Mouse (Mus musculus) liver, adult (tissue): ENCODE results near the gene Stc2.

Experiments
- GATA4 ChIP-seq: IDR thresholded peaks from 2 replicates; pipeline ENCODE4 v1.6.1; 2014; ENCODE audit warnings: mild to moderate bottlenecking, low read length; ENCODE audit not compliant: insufficient replicate concordance

Stc2 gene

GRCm38 (mm10) chr11:31369648-31370286, at the start of gene Stc2:
Gene Stc2 (minus strand): TSS chr11:31370074.
- TF ChIP-seq GATA4: no peak

DNA sequence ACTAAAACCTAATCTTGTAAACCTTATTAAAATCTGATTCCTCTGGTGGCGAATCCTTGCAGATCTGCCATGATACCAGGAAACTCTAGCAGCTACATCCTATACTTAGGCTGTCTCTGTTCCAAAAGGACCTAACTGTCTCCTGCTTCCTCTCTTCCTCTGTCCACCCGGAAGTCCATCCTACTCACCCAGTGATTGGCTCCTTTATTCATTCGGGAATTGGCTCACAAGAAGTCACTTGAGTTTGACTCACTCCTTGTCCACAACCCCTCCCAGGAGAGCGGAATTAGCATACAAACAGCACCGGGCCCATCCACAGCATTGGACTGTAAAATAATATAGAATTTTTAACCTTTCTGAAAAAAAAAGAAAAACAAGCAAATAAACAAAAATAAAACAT, 47.2 kb upstream of the Stc2 start:
- no peak for TF ChIP-seq GATA4

GRCm38 (mm10) chr11:31412376-31412775, 42.5 kb upstream of the Stc2 start:
- TF ChIP-seq GATA4: no peak

DNA sequence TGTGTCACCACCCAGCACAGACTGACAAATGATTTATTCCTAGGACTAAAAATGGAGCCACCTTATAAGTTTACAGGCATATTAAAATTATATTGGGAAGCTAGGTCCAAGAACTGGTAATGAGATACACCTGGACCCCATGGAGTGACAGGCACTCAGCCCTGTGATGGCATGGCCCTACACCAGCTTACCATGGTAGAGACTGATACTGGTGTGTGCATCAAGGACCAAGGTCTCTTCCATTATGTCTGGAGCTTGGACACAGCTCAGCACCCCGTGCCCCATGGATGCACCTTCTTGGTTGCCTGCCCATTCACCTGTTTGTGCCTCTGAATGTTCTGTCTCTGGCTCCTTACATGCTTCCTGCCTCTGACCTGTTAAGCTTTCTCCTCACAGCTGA, 36.9 kb upstream of the Stc2 start:
- no peak for TF ChIP-seq GATA4

DNA sequence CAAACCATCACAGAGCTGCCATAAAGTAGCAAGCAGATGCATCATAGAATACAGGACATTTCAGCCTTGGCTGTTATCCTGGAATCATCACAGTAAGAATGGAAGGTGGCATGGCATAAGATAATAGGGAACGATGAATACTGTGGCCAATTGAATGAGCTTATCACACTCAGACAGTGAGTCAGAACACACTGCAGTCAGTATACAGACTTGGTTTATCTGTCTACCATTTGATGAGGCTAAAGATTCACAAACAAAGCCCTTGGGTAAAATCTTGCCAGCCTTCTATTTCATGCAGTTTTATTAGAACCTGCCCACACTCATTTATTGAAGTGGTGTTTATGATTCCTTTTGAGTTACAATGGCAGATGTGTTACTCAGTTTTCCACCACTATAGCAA, 33.2 kb upstream of the Stc2 start:
- no peak for TF ChIP-seq GATA4

- TF ChIP-seq GATA4: no peak
Observed at GRCm38 (mm10) chr11:31398604-31399003, 28.7 kb upstream of the Stc2 start.

DNA sequence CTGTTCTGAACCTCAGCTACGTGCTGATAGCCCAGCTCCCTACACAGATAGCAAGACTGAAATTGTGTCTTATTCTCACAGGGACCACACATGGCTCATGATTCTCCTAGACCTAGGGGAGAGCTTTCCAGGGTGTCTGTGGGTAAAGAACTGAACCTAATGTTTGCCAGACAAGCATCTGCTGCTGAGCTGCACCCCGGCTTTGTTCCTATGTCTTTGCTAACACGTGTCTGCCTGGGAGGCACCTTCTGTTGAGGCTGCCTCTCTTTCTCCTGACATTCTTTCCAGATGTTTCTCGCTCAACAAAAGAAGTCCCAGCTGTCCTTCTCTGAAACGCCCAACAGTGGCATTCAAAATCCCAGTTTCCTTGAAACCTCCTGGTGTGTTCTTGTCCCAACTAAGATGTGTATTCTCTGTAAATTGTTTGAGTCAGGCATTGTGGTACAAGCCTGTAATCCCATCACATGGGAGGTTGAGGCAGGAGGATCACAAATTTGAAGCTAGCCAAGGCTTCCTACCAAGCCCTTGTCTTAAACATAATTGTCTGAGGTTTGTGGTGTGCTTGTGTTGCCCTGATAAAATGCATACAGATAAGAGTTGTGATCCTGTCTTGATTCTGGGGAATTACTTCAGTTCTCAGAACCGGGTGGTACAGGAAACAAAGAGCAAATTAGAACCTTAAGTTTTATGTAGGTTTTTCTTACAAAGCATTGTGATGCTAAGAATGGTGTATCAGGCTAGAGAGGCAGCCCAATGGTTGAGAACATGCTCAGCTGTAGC, 27.0 kb upstream of the Stc2 start:
- TF ChIP-seq GATA4: no peak

GRCm38 (mm10) chr11:31394026-31394425, 24.2 kb upstream of the Stc2 start:
- TF ChIP-seq GATA4: no peak

- no peak for TF ChIP-seq GATA4
Observed at GRCm38 (mm10) chr11:31392340-31392739, 22.5 kb upstream of the Stc2 start.

GRCm38 (mm10) chr11:31388890-31389289, 19.0 kb upstream of the Stc2 start:
- no peak for TF ChIP-seq GATA4

DNA sequence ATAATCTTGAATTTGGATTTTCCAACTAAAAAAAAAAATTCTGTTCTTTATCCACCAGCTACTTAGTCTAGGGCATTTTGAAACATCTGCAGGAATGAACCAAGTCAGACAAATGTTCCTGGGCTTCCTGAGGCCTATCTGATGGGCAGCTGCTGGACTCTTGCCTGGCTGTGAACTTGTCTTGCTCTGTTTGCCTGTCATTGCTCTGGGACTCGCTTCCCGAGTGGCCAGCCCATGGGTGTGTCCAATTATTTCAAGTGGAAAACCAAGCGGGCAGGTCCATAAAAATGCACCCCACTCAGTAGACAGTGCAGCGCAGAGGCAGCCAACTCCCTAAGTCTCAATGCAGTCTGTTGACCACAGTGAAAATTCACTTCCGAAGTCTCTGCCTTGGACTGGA, 17.7 kb upstream of the Stc2 start:
- no peak for TF ChIP-seq GATA4

DNA sequence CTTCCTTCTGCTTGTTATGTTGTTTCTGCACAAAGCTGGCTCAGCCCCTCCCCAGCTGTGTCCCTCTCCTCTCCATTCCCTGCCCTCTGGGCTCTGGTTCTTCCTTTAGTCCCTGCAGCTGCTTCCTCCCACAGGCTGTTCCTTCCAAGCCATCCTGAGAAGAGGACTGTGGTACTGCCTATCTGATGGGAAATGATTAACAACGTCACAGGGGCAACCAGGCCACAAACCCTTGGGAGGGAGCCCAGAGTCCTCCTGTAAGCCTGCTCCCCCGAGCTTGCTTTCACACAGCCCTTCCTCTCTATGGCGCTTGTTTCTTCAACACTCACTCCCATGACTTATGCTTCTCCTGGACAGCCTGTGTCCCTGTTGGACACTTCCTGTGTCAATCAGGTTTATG, 16.7 kb upstream of the Stc2 start:
- no peak for TF ChIP-seq GATA4

DNA sequence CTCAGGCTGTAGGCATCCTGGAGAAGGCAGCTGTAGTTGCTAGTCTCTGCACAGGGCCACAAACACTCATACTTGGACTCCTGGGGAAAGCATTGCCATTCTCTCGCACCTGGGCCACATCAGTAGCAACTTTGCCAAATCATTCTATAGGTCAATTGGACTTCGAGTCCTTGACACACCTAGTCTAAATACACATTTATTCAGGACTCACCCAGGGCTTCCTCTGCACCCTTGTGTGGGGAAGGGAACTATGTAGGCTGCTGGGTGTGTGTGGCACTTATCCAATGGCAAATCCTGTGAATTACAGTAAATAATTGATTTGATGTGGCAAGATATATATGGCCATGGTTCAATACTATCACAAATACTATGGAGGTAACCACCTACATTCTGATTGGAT, 14.1 kb upstream of the Stc2 start:
- TF ChIP-seq GATA4: no peak

GRCm38 (mm10) chr11:31382145-31382544, 12.3 kb upstream of the Stc2 start:
- TF ChIP-seq GATA4: no peak

DNA sequence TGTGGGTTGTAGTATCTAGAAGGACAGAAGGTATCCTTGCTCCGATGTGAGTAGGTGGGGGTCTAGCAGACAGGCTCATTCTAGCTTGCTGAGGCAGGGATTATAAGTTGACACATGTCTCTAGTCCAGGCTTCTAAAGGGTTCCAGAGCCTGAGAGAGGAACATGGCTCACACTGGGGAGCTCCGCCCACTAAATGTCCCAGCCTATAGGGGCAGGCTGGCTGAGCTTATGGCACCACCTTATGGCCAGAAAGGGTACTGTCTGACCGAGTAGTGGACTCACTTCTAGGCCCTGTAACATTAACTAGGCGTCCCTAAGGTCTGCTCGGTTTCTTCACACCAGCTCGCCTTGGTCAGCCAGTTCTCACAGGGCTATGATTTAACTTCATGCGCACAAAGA, 3.6 kb upstream of the Stc2 start:
- TF ChIP-seq GATA4: no peak

GRCm38 (mm10) chr11:31372206-31372605, 2.3 kb upstream of the Stc2 start:
- no peak for TF ChIP-seq GATA4
